Mouse (Mus musculus): ENCODE measurements around the gene Gtpbp3. TPM values are rescaled to one million over a fixed set of nuclear protein-coding genes. Genes with fewer than 3 reads are reported as not detected.
"Not testable (repeated sequence)": the region's sequence is repeated elsewhere in the genome, so short reads cannot be mapped to it uniquely, and the experiment has no call there.

Gtpbp3 gene
- total and polyA plus RNA-seq, 3 experiments = 49.4 to 50.1 TPM; not detected in 1

GRCm38 (mm10) chr8:71516786-71517185 lies 28.9 kb downstream of the Gtpbp3 start:
- no peak for TF ChIP-seq MEF2A (IDR thresholded peaks at IDR 0.05; ENCODE audit: extremely low read depth, insufficient replicate concordance, low read depth, low read length, poor library complexity, severe bottlenecking)
- TF ChIP-seq ZKSCAN1 (IDR thresholded peaks at IDR 0.05; ENCODE audit: low read depth, low read length) = no peak
- no peak for TF ChIP-seq TBP (IDR thresholded peaks at IDR 0.05; ENCODE audit: low read depth, low read length)
- TF ChIP-seq NRF1 (IDR thresholded peaks at IDR 0.05; ENCODE audit: insufficient read depth, low read depth, low read length, poor library complexity, severe bottlenecking) = no peak
- no peak for TF ChIP-seq KAT2A (conservative IDR thresholded peaks at IDR 0.05; ENCODE audit: low read depth, low read length)
- no peak for TF ChIP-seq RCOR1 (IDR thresholded peaks at IDR 0.05; ENCODE audit: low read depth, low read length)
- no peak for TF ChIP-seq POLR2AphosphoS2 (IDR thresholded peaks at IDR 0.05; ENCODE audit: low read length)
- no peak for TF ChIP-seq POLR2AphosphoS5 (IDR thresholded peaks at IDR 0.05; ENCODE audit: borderline replicate concordance, low read depth, low read length)
- no peak for TF ChIP-seq ZC3H11A (IDR thresholded peaks at IDR 0.05; ENCODE audit: low read depth, low read length)
- TF ChIP-seq SMC3 (IDR thresholded peaks at IDR 0.05; ENCODE audit: low read depth, low read length) = no peak
- no peak for TF ChIP-seq TAL1 (IDR thresholded peaks at IDR 0.05; ENCODE audit: low read length)
- no peak for TF ChIP-seq NELFE (IDR thresholded peaks at IDR 0.05; ENCODE audit: low read depth, low read length)
- TF ChIP-seq E2F4 (IDR thresholded peaks at IDR 0.05; ENCODE audit: borderline replicate concordance, low read depth, low read length) = no peak
- no peak for TF ChIP-seq ELF1 (IDR thresholded peaks at IDR 0.05; ENCODE audit: low read depth, low read length)
- TF ChIP-seq MYC (IDR thresholded peaks at IDR 0.05; ENCODE audit: low read depth, low read length) = no peak
- TF ChIP-seq CTCF (IDR thresholded peaks at IDR 0.05 in 2 of 3, conservative IDR thresholded peaks at IDR 0.05 in 1 of 3; ENCODE audit: control insufficient read depth in 1 of 3, insufficient read depth in 1 of 3, low read depth in 2 of 3, low read length in 3 of 3, poor library complexity in 1 of 3, severe bottlenecking in 1 of 3) = no peak
- Histone ChIP-seq H3K4me3 (ENCODE audit: control insufficient read depth in 1 of 2, insufficient read depth in 1 of 2, low read depth in 2 of 2, low read length in 2 of 2) (no peak overlapping the region), H3K9me3 (replicated peaks; ENCODE audit: insufficient read depth, low read length) (no peaks in the 10 kb centered on the region), H3K9ac (ENCODE audit: control insufficient read depth, low read depth, low read length, poor library complexity, severe bottlenecking) (no peak overlapping the region), H3K27ac (ENCODE audit: control insufficient read depth, low read depth, low read length) (no peak overlapping the region), H3K4me1 (ENCODE audit: control insufficient read depth in 1 of 2, insufficient read depth in 2 of 2, low read length in 2 of 2) (peaks cover 2 to 12% of the 10 kb centered on the region in 2 experiments; a peak in 3 of 4 replicates), H3K79me2 (ENCODE audit: control insufficient read depth, insufficient read depth, low read length, poor library complexity) (no peaks in the 10 kb centered on the region), H3K27me3 (ENCODE audit: control insufficient read depth in 1 of 2, insufficient read depth in 2 of 2, low read length in 2 of 2) (peaks cover 0 to 2% of the 10 kb centered on the region in 2 experiments; a peak in 1 of 4 replicates), H3K36me3 (ENCODE audit: control insufficient read depth in 1 of 2, insufficient read depth in 2 of 2, low read length in 2 of 2) (peaks cover 0 to 3% of the 10 kb centered on the region in 2 experiments; a peak in 2 of 4 replicates)
- no peak for DNase-seq (ENCODE audit: low read depth, low spot score)

DNA sequence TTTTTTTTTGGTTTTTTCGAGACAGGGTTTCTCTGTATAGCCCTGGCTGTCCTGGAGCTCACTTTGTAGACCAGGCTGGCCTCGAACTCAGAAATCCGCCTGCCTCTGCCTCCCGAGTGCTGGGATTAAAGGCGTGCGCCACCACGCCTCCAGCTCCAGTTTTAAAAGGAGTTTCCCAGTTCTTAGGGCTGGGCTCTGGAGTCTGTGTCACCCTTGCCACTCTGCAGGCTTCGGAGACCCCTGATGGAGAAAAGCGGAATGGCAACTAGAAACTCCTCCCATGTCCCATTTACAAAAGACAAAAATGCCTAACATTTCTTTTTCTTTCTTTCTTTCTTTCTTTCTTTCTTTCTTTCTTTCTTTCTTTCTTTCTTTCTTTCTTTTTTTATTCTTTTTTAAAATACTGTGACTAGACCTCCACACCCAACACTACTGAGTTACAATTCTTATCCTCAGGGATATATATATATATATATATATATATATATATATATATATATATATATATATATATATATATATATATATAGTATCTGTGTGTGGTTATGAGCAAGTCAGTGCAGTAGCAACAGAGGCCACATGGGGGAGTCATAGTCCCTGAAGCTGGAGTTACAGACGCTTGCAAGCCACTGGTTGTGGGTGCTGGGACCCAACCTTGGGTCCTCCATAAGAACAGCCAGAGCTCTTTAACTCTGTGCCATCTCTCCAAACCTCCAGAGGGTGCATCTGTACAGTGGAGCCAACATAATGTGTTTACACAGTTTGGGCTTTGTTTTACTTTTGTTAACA lies 31.3 kb downstream of the Gtpbp3 start:
- H3K36me3 ChIP-seq (ENCODE audit: control insufficient read depth in 1 of 2, insufficient read depth in 2 of 2, low read length in 2 of 2); H3K9ac ChIP-seq (ENCODE audit: control insufficient read depth, low read depth, low read length, poor library complexity, severe bottlenecking); H3K27me3 ChIP-seq (ENCODE audit: control insufficient read depth in 1 of 2, insufficient read depth in 2 of 2, low read length in 2 of 2); H3K79me2 ChIP-seq (ENCODE audit: control insufficient read depth, insufficient read depth, low read length, poor library complexity); H3K4me1 ChIP-seq (ENCODE audit: control insufficient read depth in 1 of 2, insufficient read depth in 2 of 2, low read length in 2 of 2); H3K27ac ChIP-seq (ENCODE audit: control insufficient read depth, low read depth, low read length); H3K9me3 ChIP-seq (replicated peaks; ENCODE audit: insufficient read depth, low read length); H3K4me3 ChIP-seq (ENCODE audit: control insufficient read depth in 1 of 2, insufficient read depth in 1 of 2, low read depth in 2 of 2, low read length in 2 of 2): not testable (repeated sequence)
- TF ChIP-seq CTCF (IDR thresholded peaks at IDR 0.05 in 2 of 3, conservative IDR thresholded peaks at IDR 0.05 in 1 of 3; ENCODE audit: control insufficient read depth in 1 of 3, insufficient read depth in 1 of 3, low read depth in 2 of 3, low read length in 3 of 3, poor library complexity in 1 of 3, severe bottlenecking in 1 of 3) = peak; percentile 41 to 63 (median 56)
- TF ChIP-seq ZNF384 (IDR thresholded peaks at IDR 0.05; ENCODE audit: low read depth, low read length) = 0 out of 2 replicates have a peak, but pooled peaks have one; percentile 34
- TF ChIP-seq SMC3 (IDR thresholded peaks at IDR 0.05; ENCODE audit: low read depth, low read length) = peak; percentile 42
- peak; percentile 30 for TF ChIP-seq RAD21 (IDR thresholded peaks at IDR 0.05; ENCODE audit: low read depth, low read length)
- TF ChIP-seq ZC3H11A (IDR thresholded peaks at IDR 0.05; ENCODE audit: low read depth, low read length) = peak; percentile 31; the same call in 1 of the 2 replicates
- peak; percentile 81 for DNase-seq (ENCODE audit: low read depth, low spot score)

Data from MEL (cell line).